Mouse (Mus musculus): ENCODE data around the gene Csnk1g2. TPM values are rescaled to one million over a fixed set of nuclear protein-coding genes. Genes with fewer than 3 reads are reported as not detected.

The Csnk1g2 gene
- polyA plus RNA-seq, 1 experiment: 294 TPM

- peaks cover 7% of the 10 kb centered on the region for H3K4me1 ChIP-seq (ENCODE audit: control insufficient read depth, insufficient read depth, low read length)
- 0 out of 2 replicates have a peak overlapping the region, but pooled peaks have one; percentile 48 for H3K27ac ChIP-seq (ENCODE audit: insufficient read depth, low read length)
- H3K4me3 ChIP-seq (ENCODE audit: insufficient read depth, low read length): peak overlapping the region; percentile 79
- no peak for TF ChIP-seq CTCF (IDR thresholded peaks at IDR 0.05; ENCODE audit: extremely low read depth, insufficient read depth, low read length)
- TF ChIP-seq POLR2A (IDR thresholded peaks at IDR 0.05; ENCODE audit: extremely low read depth, insufficient read depth, low read length): no peak
These were observed 53.0 kb downstream of the Csnk1g2 start for GRCm38 (mm10) chr10:80675405-80676197.

- TF ChIP-seq CTCF (IDR thresholded peaks at IDR 0.05; ENCODE audit: extremely low read depth, insufficient read depth, low read length) (no peak), POLR2A (IDR thresholded peaks at IDR 0.05; ENCODE audit: extremely low read depth, insufficient read depth, low read length) (peak; percentile 99)
- H3K4me3 ChIP-seq (ENCODE audit: insufficient read depth, low read length): peak overlapping the region; percentile 79
- peaks cover 7% of the 10 kb centered on the region for H3K4me1 ChIP-seq (ENCODE audit: control insufficient read depth, insufficient read depth, low read length)
- peak overlapping the region; percentile 96 for H3K27ac ChIP-seq (ENCODE audit: insufficient read depth, low read length)
These were observed 53.7 kb downstream of the Csnk1g2 start for GRCm38 (mm10) chr10:80676198-80676928.

GRCm38 (mm10) chr10:80677128-80677875 lies 54.7 kb downstream of the Csnk1g2 start:
- no peak for TF ChIP-seq POLR2A (IDR thresholded peaks at IDR 0.05; ENCODE audit: extremely low read depth, insufficient read depth, low read length)
- no peak for TF ChIP-seq CTCF (IDR thresholded peaks at IDR 0.05; ENCODE audit: extremely low read depth, insufficient read depth, low read length)
- Histone ChIP-seq H3K27ac (ENCODE audit: insufficient read depth, low read length) (peak overlapping the region; percentile 96), H3K4me3 (ENCODE audit: insufficient read depth, low read length) (peak overlapping the region; percentile 47), H3K4me1 (ENCODE audit: control insufficient read depth, insufficient read depth, low read length) (peaks cover 7% of the 10 kb centered on the region)

- Histone ChIP-seq H3K4me1 (ENCODE audit: control insufficient read depth, insufficient read depth, low read length) (peaks cover 7% of the 10 kb centered on the region), H3K4me3 (ENCODE audit: insufficient read depth, low read length) (peak within 1 kb of the TSS; percentile 47), H3K27ac (ENCODE audit: insufficient read depth, low read length) (peak within 1 kb of the TSS; percentile 96)
- no peak for TF ChIP-seq CTCF (IDR thresholded peaks at IDR 0.05; ENCODE audit: extremely low read depth, insufficient read depth, low read length)
- peak; percentile 33; the same call in 1 of the 2 replicates for TF ChIP-seq POLR2A (IDR thresholded peaks at IDR 0.05; ENCODE audit: extremely low read depth, insufficient read depth, low read length)
These were observed 55.4 kb downstream of the Csnk1g2 start, which contains the start of gene Mknk2 for GRCm38 (mm10) chr10:80677942-80678436. Gene Mknk2, minus strand, starts transcription at chr10:80678112.

- H3K4me3 ChIP-seq (ENCODE audit: insufficient read depth, low read length): no peak overlapping the region
- H3K4me1 ChIP-seq (ENCODE audit: control insufficient read depth, insufficient read depth, low read length): peaks cover 7% of the 10 kb centered on the region
- TF ChIP-seq POLR2A (IDR thresholded peaks at IDR 0.05; ENCODE audit: extremely low read depth, insufficient read depth, low read length): no peak
- no peak for TF ChIP-seq CTCF (IDR thresholded peaks at IDR 0.05; ENCODE audit: extremely low read depth, insufficient read depth, low read length)
- peak overlapping the region; percentile 96 for H3K27ac ChIP-seq (ENCODE audit: insufficient read depth, low read length)
These were observed 56.2 kb downstream of the Csnk1g2 start for GRCm38 (mm10) chr10:80678601-80679377.

- peaks cover 6% of the 10 kb centered on the region for H3K4me1 ChIP-seq (ENCODE audit: control insufficient read depth, insufficient read depth, low read length)
- TF ChIP-seq POLR2A (IDR thresholded peaks at IDR 0.05; ENCODE audit: extremely low read depth, insufficient read depth, low read length) (no peak), CTCF (IDR thresholded peaks at IDR 0.05; ENCODE audit: extremely low read depth, insufficient read depth, low read length) (no peak)
- H3K27ac ChIP-seq (ENCODE audit: insufficient read depth, low read length): 0 out of 2 replicates have a peak overlapping the region, but pooled peaks have one; percentile 8
- no peak overlapping the region for H3K4me3 ChIP-seq (ENCODE audit: insufficient read depth, low read length)
These were observed 57.1 kb downstream of the Csnk1g2 start for GRCm38 (mm10) chr10:80679556-80680259.

- TF ChIP-seq POLR2A (IDR thresholded peaks at IDR 0.05; ENCODE audit: extremely low read depth, insufficient read depth, low read length) (no peak), CTCF (IDR thresholded peaks at IDR 0.05; ENCODE audit: extremely low read depth, insufficient read depth, low read length) (no peak)
- Histone ChIP-seq H3K27ac (ENCODE audit: insufficient read depth, low read length) (no peak overlapping the region), H3K4me1 (ENCODE audit: control insufficient read depth, insufficient read depth, low read length) (peaks cover 6% of the 10 kb centered on the region), H3K4me3 (ENCODE audit: insufficient read depth, low read length) (no peak overlapping the region)
These were observed 57.6 kb downstream of the Csnk1g2 start for GRCm38 (mm10) chr10:80680260-80680696.

- TF ChIP-seq POLR2A (IDR thresholded peaks at IDR 0.05; ENCODE audit: extremely low read depth, insufficient read depth, low read length): no peak
- TF ChIP-seq CTCF (IDR thresholded peaks at IDR 0.05; ENCODE audit: extremely low read depth, insufficient read depth, low read length): no peak
- Histone ChIP-seq H3K4me3 (ENCODE audit: insufficient read depth, low read length) (no peak overlapping the region), H3K27ac (ENCODE audit: insufficient read depth, low read length) (no peak overlapping the region), H3K4me1 (ENCODE audit: control insufficient read depth, insufficient read depth, low read length) (peaks cover 6% of the 10 kb centered on the region)
These were observed 59.4 kb downstream of the Csnk1g2 start for GRCm38 (mm10) chr10:80682003-80682402.

Data from cortical plate, adult 2 months (tissue).